ENCODE assay signal across 9 mouse cellular contexts in the genomic region with DNA sequence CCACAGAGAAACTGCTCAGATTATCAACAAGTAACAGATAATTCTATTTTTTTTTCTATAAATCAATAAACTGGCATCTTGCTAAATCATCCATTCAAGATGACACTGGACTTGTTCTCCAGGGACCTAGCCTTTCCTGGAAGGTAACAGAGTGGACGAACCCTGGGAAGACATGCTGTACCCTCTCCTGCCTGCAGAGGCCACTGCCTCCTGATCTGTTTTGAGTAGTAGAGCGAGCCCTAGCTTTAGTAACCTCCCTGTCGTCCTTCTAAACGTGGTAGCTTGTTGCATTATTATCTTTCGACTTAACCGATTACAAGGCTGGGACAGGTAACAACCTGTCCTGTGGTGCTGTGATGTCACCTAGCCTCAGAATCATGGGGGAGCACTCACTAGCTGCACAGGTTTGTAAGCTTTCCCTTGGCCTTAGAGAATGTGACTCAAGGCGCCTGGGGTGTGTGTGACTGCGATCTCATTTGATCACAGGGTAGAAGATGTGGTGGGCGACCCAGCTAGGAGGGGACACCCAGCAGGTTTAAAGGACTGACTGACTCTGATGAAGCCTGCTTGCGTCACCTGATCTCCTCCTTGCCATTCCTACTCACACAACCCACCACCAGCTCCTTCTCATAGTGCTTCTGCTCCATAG.
DNase-seq lines count a peak whose midpoint lies in the region; ATAC-seq lines count a peak whose summit lies in the region.
"Had no signal": no experiment of that assay in that cellular context is flagged by ENCODE, and none has a peak within 500 bp of the region (broad histone marks: within the 10 kb centered on the region; RNA-seq: fewer than 3 reads in every experiment).

No protein-coding gene starts in this region.

- DNase-seq in layer of hippocampus, adult 18-20 months (ENCODE audit: low spot score in 2 of 2), result peak; percentile 48 to 75
- no peak for DNase-seq in layer of hippocampus, adult 9-10 months (ENCODE audit: low spot score)
- DNase-seq in embryo, embryonic 11 days, result peak; percentile 66
- peak; percentile 59 to 74 for DNase-seq in heart, postnatal 14 days
- peak; percentile 33 to 77 for DNase-seq in kidney, postnatal 36 days
- DNase-seq in splenic B cell, adult 2 months (ENCODE audit: low read depth, low spot score), result peak; percentile 25

- no peaks in the 10 kb centered on the region for H3K36me3 ChIP-seq in splenic B cell, adult 2 months (ENCODE audit: control insufficient read depth, insufficient read depth, low read length, poor library complexity, severe bottlenecking)
- H3K36me3 ChIP-seq: liver, embryonic 15.5 days had no signal

- peak; percentile 59 for ATAC-seq in activated CD4-positive, CD25-positive, alpha-beta regulatory T cell, adult 4 months
- ATAC-seq in megakaryocyte progenitor cell, adult 5-6 weeks (replicated peaks; ENCODE audit: poor library complexity), result peak; percentile 76

- no peaks in the 10 kb centered on the region for H3K27me3 ChIP-seq in splenic B cell, adult 2 months (ENCODE audit: control insufficient read depth, insufficient read depth, low read length, poor library complexity, severe bottlenecking)
- H3K27me3 ChIP-seq: liver, embryonic 15.5 days had no signal

- intact Hi-C loops in heart, postnatal 14 days (cut with DNase I), result no loop called here
